Mouse (Mus musculus) heart, embryonic 15.5 days (tissue): ENCODE data around the gene Slfn5. TPM values are rescaled to one million over a fixed set of nuclear protein-coding genes. Genes with fewer than 3 reads are reported as not detected.
"Not testable (repeated sequence)": the region's sequence is repeated elsewhere in the genome, so short reads cannot be mapped to it uniquely, and the experiment has no call there.

ENCODE experiments used
- ATAC-seq: fragments of 200-750 bp; cut with Nextera tagmentation; replicated peaks from 2 replicates; pipeline ENCODE4 v1.8.0; 2017; ENCODE audit warnings: low read depth, moderate TSS enrichment; ENCODE audit not compliant: insufficient number of reproducible peaks, insufficient read depth, low FRiP score
- H3K27ac ChIP-seq: fragments of 300-500 bp; sonication (generic); 2 replicates; pipeline ENCODE4 v1.5.1; 2015; ENCODE audit warnings: mild to moderate bottlenecking, inconsistent platforms
- H3K27me3 ChIP-seq: fragments of 300-500 bp; sonication (generic); 2 replicates; pipeline ENCODE4 v1.6.1; 2015; ENCODE audit warnings: inconsistent platforms
- H3K36me3 ChIP-seq: fragments of 300-500 bp; sonication (generic); 2 replicates; pipeline ENCODE4 v1.6.1; 2015; ENCODE audit warnings: mild to moderate bottlenecking, inconsistent platforms
- H3K4me1 ChIP-seq: fragments of 300-500 bp; sonication (generic); replicated peaks from 2 replicates; pipeline ENCODE4 v1.6.1; 2015; ENCODE audit warnings: inconsistent platforms
- H3K4me2 ChIP-seq: fragments of 300-500 bp; sonication (generic); 2 replicates; pipeline ENCODE4 v1.6.1; 2015; ENCODE audit warnings: inconsistent platforms, mild to moderate bottlenecking, moderate library complexity
- H3K4me3 ChIP-seq: fragments of 300-500 bp; sonication (generic); 2 replicates; pipeline ENCODE4 v1.5.1; 2015; ENCODE audit warnings: mild to moderate bottlenecking, inconsistent platforms
- H3K9ac ChIP-seq: fragments of 300-500 bp; sonication (generic); 2 replicates; pipeline ENCODE4 v1.6.1; 2015; ENCODE audit warnings: mild to moderate bottlenecking, inconsistent platforms
- H3K9me3 ChIP-seq: fragments of 300-500 bp; sonication (generic); replicated peaks from 2 replicates; pipeline ENCODE4 v1.6.1; 2016; ENCODE audit warnings: inconsistent platforms
- WGBS: fragments of 180-500 bp; shearing (Covaris S2); methylation state at CpG from one replicate; pipeline ENCODE4 v1.1.7; 2015; ENCODE audit warnings: mixed read lengths; 5-methylcytosine and 5-hydroxymethylcytosine counted together
- microRNA-seq: library from miRNA; unstranded; fragments of <30 nt; microRNA quantifications from one replicate; pipeline ENCODE4, GENCODE M21; 2016
- polyA plus RNA-seq: library from polyadenylated mRNA; unstranded; fragments of >200 nt; fragmentation: Nextera tagmentation; extraction: Ambion mirVana; gene quantifications from 2 replicates; pipeline ENCODE4 v1.2.1, GENCODE M21; 2015

Gene Slfn5
- polyA plus RNA-seq, 1 experiment from 2014 or later, result 6.7 TPM

- Histone ChIP-seq H3K4me3 (no peak overlapping the region), H3K9ac (no peak overlapping the region), H3K27me3 (no peaks in the 10 kb centered on the region), H3K9me3 (no peaks in the 10 kb centered on the region), H3K27ac (peak overlapping the region; percentile 51), H3K4me2 (no peak overlapping the region), H3K4me1 (peaks cover 19% of the 10 kb centered on the region), H3K36me3 (no peaks in the 10 kb centered on the region)
- WGBS, result 35% methylated on average over 5 of the region's 5 CpGs
- peak; percentile 35; the same call in 1 of the 2 replicates for ATAC-seq
Observed at GRCm38 (mm10) chr11:82973916-82974315, 22.8 kb downstream of the Slfn5 start.

- WGBS, result 84% methylated on average over 2 of the region's 2 CpGs
- not testable (repeated sequence) for H3K27me3 ChIP-seq, H3K9ac ChIP-seq, H3K4me2 ChIP-seq, ATAC-seq, H3K4me1 ChIP-seq, H3K27ac ChIP-seq, H3K4me3 ChIP-seq, H3K9me3 ChIP-seq
- peaks cover 32% of the 10 kb centered on the region for H3K36me3 ChIP-seq
Observed at GRCm38 (mm10) chr11:82982409-82982808, 31.3 kb downstream of the Slfn5 start.

DNA sequence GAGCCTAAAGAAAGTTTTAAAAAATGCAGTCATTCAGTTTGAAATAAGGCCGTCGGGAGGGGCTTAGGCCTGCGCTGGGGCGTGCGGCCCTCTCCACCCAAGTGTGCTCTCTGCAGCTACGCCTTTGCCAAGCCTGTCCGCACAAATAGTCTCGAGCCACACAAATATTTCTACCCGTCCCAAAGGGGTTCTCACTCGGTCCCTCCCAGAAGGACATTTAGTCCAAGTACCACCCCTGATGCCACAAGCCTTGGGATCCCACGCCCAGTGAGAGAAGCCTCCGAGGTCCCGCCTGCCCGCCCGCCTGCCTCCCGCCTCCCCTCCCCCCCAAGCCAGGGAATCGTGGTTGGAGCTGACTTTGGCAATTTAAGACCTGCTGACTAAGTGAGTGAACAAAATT is 32.0 kb downstream of the Slfn5 start:
- Histone ChIP-seq H3K4me2 (no peak overlapping the region), H3K9me3 (no peaks in the 10 kb centered on the region), H3K4me3 (no peak overlapping the region), H3K4me1 (no peaks in the 10 kb centered on the region), H3K36me3 (peaks cover 32% of the 10 kb centered on the region), H3K27me3 (no peaks in the 10 kb centered on the region), H3K9ac (no peak overlapping the region), H3K27ac (no peak overlapping the region)
- WGBS, result 84% methylated on average over 17 of the region's 17 CpGs
- ATAC-seq, result no peak

DNA sequence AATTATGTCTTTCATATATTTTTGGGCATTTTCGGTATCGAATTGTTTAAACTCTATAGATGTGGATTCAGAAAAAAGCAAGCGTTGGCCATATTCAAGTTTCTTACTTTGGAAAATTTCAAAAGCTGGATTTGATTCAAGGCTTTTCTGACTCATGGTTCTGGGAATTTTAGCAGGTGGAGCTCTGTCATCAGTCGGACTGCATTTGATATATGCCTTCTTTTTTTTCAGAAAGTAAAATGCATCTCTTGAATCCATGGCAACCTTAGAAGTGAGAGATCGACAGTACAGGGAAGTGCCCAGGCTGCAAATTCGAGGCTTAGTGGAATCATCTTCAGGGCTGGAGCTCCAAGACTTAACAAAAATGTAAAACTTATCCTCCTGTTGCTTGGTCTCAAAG is 36.5 kb downstream of the Slfn5 start:
- H3K9ac ChIP-seq, result no peak overlapping the region
- H3K9me3 ChIP-seq, result no peaks in the 10 kb centered on the region
- peaks cover 11% of the 10 kb centered on the region; the same call in 1 of the 2 replicates for H3K36me3 ChIP-seq
- H3K4me1 ChIP-seq, result peaks cover 17% of the 10 kb centered on the region
- H3K4me2 ChIP-seq, result no peak overlapping the region
- no peak for ATAC-seq
- H3K27ac ChIP-seq, result no peak overlapping the region
- H3K27me3 ChIP-seq, result no peaks in the 10 kb centered on the region
- 86% methylated on average over 6 of the region's 6 CpGs for WGBS
- no peak overlapping the region for H3K4me3 ChIP-seq

DNA sequence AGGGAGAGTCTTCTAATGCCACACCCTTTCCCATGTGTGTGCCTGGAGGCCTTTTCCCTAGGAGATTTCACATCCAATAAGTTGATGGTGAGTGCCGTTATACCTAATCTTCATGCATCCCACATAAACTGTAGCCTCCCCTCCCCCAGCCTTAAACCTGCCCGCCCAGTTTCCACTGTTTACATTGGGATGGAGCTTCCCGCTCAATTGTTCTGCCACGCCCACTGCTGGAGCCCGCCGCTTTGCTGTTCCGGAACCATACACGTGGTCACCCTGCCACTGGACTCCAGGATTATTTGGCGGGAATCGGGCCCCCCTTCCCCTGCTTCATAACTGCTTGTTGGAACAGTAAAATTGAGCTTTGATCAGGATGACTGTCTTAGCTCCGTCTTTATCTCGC is 38.2 kb downstream of the Slfn5 start:
- Histone ChIP-seq H3K27ac (no peak overlapping the region), H3K9ac (peak overlapping the region; percentile 69; the same call in 1 of the 2 replicates), H3K4me2 (peak overlapping the region; percentile 82), H3K4me3 (peak overlapping the region; percentile 59), H3K4me1 (peaks cover 17% of the 10 kb centered on the region), H3K9me3 (no peaks in the 10 kb centered on the region), H3K27me3 (no peaks in the 10 kb centered on the region), H3K36me3 (peaks cover 8% of the 10 kb centered on the region; the same call in 1 of the 2 replicates)
- no peak for ATAC-seq
- WGBS, result 34% methylated on average over 12 of the region's 12 CpGs

DNA sequence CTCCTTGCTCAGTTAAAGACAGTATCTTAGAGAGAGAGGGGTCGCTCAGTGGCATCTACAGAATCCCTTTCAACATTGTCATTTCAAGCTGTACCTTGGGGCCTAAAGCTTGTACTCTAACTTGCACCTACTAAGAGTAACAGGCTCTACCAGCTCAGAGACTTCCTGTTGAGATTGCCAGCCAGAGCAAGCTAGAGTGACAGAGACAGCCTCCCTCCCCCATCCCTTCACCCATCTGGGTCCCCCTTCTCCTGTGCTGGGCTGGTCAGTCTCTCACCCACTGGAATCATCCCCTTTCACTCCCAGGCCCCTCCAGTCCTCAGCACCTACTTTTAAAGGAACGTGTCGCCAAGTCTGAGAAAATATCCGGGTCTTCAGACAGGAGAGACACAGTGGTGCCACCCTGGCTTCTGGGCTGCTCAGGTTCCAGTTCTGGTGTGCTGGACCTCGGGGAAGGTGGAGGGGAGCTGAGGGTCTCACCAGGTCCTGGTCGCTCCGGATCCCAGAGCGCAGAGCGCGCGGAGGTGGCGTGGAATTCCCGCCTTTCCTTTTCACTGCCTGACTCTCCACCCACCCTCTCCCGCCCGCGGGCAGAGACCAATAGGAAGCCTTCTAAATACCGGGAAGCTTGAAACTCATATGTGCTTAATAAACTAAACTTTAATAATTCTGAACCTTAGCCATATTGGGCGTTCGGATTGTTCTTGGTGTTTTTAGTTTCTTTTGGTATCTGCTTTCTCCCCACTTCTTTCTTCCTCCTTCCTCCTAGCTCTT is 39.6 kb downstream of the Slfn5 start:
- peak overlapping the region; percentile 69 for H3K9ac ChIP-seq
- WGBS, result 10% methylated on average over 19 of the region's 19 CpGs

GRCm38 (mm10) chr11:82991469-82992166 is 40.5 kb downstream of the Slfn5 start, which contains the start of gene Slfn9:
Gene Slfn9, minus strand, starts transcription at chr11:82991830.
- Histone ChIP-seq H3K4me3 (peak within 1 kb of the TSS; percentile 59), H3K9ac (peak within 1 kb of the TSS; percentile 69), H3K4me2 (peak within 1 kb of the TSS; percentile 82), H3K27me3 (no peaks in the 10 kb centered on the region), H3K27ac (peak within 1 kb of the TSS; percentile 90), H3K4me1 (peaks cover 17% of the 10 kb centered on the region), H3K9me3 (no peaks in the 10 kb centered on the region), H3K36me3 (no peaks in the 10 kb centered on the region; the same call in 1 of the 2 replicates)
- WGBS, result under 1% methylated on average over 14 of the region's 14 CpGs
- no peak; the same call in 1 of the 2 replicates for ATAC-seq

More for the DNA sequence above, 39.6 kb downstream of the Slfn5 start:
- H3K27me3 ChIP-seq, H3K9me3 ChIP-seq, H3K36me3 ChIP-seq: not testable (repeated sequence)
- H3K4me1 ChIP-seq, result peaks cover 17% of the 10 kb centered on the region
- H3K4me3 ChIP-seq, result peak overlapping the region; percentile 59
- peak overlapping the region; percentile 90 for H3K27ac ChIP-seq
- ATAC-seq, result peak; percentile 78
- peak overlapping the region; percentile 82 for H3K4me2 ChIP-seq

GRCm38 (mm10) chr11:83013356-83013755 is 62.2 kb downstream of the Slfn5 start:
- Histone ChIP-seq H3K9ac (no peak overlapping the region), H3K27ac (no peak overlapping the region), H3K4me2 (no peak overlapping the region), H3K4me1 (no peaks in the 10 kb centered on the region), H3K36me3 (no peaks in the 10 kb centered on the region), H3K27me3 (no peaks in the 10 kb centered on the region), H3K9me3 (no peaks in the 10 kb centered on the region), H3K4me3 (no peak overlapping the region)
- 83% methylated on average over 1 of the region's 1 CpGs for WGBS
- no peak for ATAC-seq

Small RNA genes within 50 kb of the gene (microRNA-seq; reads per million reads assigned to microRNA genes)
- gene Mir7679, result not detected

Other genes with a start within 250 kb of the Slfn5 start
- 0.21 and 0.28 TPM in 2 replicates for gene Cct6b, start 187.0 kb upstream of the Slfn5 start, polyA plus RNA-seq
- 27.5 TPM in 2 replicates for gene Zfp830, start 187.0 kb upstream of the Slfn5 start, polyA plus RNA-seq
- gene Lig3, start 170.2 kb upstream of the Slfn5 start, polyA plus RNA-seq, result 14.6 and 19.4 TPM in 2 replicates
- gene Rffl, start 80.1 kb upstream of the Slfn5 start, polyA plus RNA-seq, result 3.8 and 6.5 TPM in 2 replicates
- 11.9 and 14.1 TPM in 2 replicates for gene Rad51d, start 60.7 kb upstream of the Slfn5 start, polyA plus RNA-seq
- 0.08 and 0.14 TPM in 2 replicates for gene Fndc8, start 59.2 kb upstream of the Slfn5 start, polyA plus RNA-seq
- gene Nle1, start 42.9 kb upstream of the Slfn5 start, polyA plus RNA-seq, result 17.7 and 25.9 TPM in 2 replicates
- gene Unc45b, start 40.8 kb upstream of the Slfn5 start, polyA plus RNA-seq, result 169 and 170 TPM in 2 replicates
- 10.7 and 15.5 TPM in 2 replicates for gene Slfn9, start 40.5 kb downstream of the Slfn5 start, polyA plus RNA-seq
- gene Slfn8, start 69.5 kb downstream of the Slfn5 start, polyA plus RNA-seq, result 0.59 and 1.4 TPM in 2 replicates
- 4.4 and 6.9 TPM in 2 replicates for gene Slfn2, start 113.8 kb downstream of the Slfn5 start, polyA plus RNA-seq
- gene Slfn1, start 165.5 kb downstream of the Slfn5 start, polyA plus RNA-seq, result 0.34 and 0.55 TPM in 2 replicates
- gene Slfn4, start 223.8 kb downstream of the Slfn5 start, polyA plus RNA-seq, result 0.08 and 0.18 TPM in 2 replicates
- 1.3 TPM in 2 replicates for gene Slfn3, start 240.0 kb downstream of the Slfn5 start, polyA plus RNA-seq